20 mouse cellular contexts compared by ENCODE assay signal in genomic region chr4:58314942-58315508, GRCm38 (mm10). TPM values are rescaled to one million over a fixed set of nuclear protein-coding genes. Genes with fewer than 3 reads are reported as not detected.
DNase-seq lines count a peak whose midpoint lies in the region; ATAC-seq and TF ChIP-seq lines count a peak whose summit lies in the region.
"Had no signal": no experiment of that assay in that cellular context is flagged by ENCODE, and none has a peak within 500 bp of the region (broad histone marks: within the 10 kb centered on the region; RNA-seq: fewer than 3 reads in every experiment).

No protein-coding gene starts in this region.

- no peaks in the 10 kb centered on the region for H3K36me3 ChIP-seq in kidney, adult 2 months (ENCODE audit: control insufficient read depth, insufficient read depth, low read length)
- H3K36me3 ChIP-seq in intestine, embryonic 14.5 days (ENCODE audit: control insufficient read depth, insufficient read depth, low read length): no peaks in the 10 kb centered on the region
- no peaks in the 10 kb centered on the region for H3K36me3 ChIP-seq in lung, postnatal 0 days (ENCODE audit: insufficient read depth, low read length)
- H3K36me3 ChIP-seq: embryonic facial prominence, embryonic 12.5 days; neural tube, embryonic 13.5 days had no signal

- DNase-seq in kidney, adult 2 months: peak; percentile 53
- no peak for DNase-seq in kidney, postnatal 25 days
- DNase-seq in NIH3T3 (ENCODE audit: low read depth): peak; percentile 21
- DNase-seq in intestine, embryonic 14.5 days (ENCODE audit: low spot score): no peak
- peak; percentile 10 to 26 for DNase-seq in kidney, postnatal 36 days
- no peak for DNase-seq in lung, postnatal 0 days (ENCODE audit: low spot score)
- DNase-seq in cerebellum, adult 11-12 months: no peak
- DNase-seq: cerebellum, adult 9-11 months; gastrocnemius, postnatal 25 days; heart, postnatal 14 days; layer of hippocampus, adult 9-11 months; liver; midbrain, embryonic 14.5 days; thymus, adult 2 months had no signal

- H3K9me3 ChIP-seq in intestine, embryonic 14.5 days (ENCODE audit: control insufficient read depth, low read length): no peaks in the 10 kb centered on the region
- H3K9me3 ChIP-seq in lung, postnatal 0 days (ENCODE audit: low read length): no peaks in the 10 kb centered on the region
- H3K9me3 ChIP-seq: embryonic facial prominence, embryonic 12.5 days; megakaryocyte, embryonic 14.5 days; neural tube, embryonic 13.5 days had no signal

- no peak overlapping the region for H3K9ac ChIP-seq in intestine, embryonic 14.5 days (ENCODE audit: low read length)
- no peak overlapping the region for H3K9ac ChIP-seq in lung, postnatal 0 days (replicated peaks; ENCODE audit: low read depth)
- H3K9ac ChIP-seq: embryonic facial prominence, embryonic 12.5 days; hindbrain, embryonic 14.5 days; neural tube, embryonic 13.5 days had no signal

- TF ChIP-seq POLR2A in kidney, adult 2 months (IDR thresholded peaks at IDR 0.05; ENCODE audit: low read depth, low read length): no peak

- ATAC-seq in intestine, embryonic 14.5 days (replicated peaks; ENCODE audit: low FRiP score, low TSS enrichment, low read depth): no peak
- no peak for ATAC-seq in lung, postnatal 0 days
- ATAC-seq: forebrain, embryonic 14.5 days had no signal

- H3K27me3 ChIP-seq in kidney, adult 2 months (replicated peaks; ENCODE audit: control insufficient read depth, insufficient read depth, low read length): no peaks in the 10 kb centered on the region
- no peaks in the 10 kb centered on the region for H3K27me3 ChIP-seq in intestine, embryonic 14.5 days (replicated peaks; ENCODE audit: control insufficient read depth, insufficient read depth, low read length)
- H3K27me3 ChIP-seq in lung, postnatal 0 days (replicated peaks; ENCODE audit: insufficient read depth, low read length): no peaks in the 10 kb centered on the region
- H3K27me3 ChIP-seq: CH12.LX; embryonic facial prominence, embryonic 12.5 days; megakaryocyte, embryonic 14.5 days; neural tube, embryonic 13.5 days had no signal

- H3K27ac ChIP-seq in kidney, adult 2 months (ENCODE audit: insufficient read depth, low read depth, low read length): no peak overlapping the region
- H3K27ac ChIP-seq in intestine, embryonic 14.5 days (ENCODE audit: low read depth): peak overlapping the region; percentile 38; the same call in 1 of the 2 replicates
- H3K27ac ChIP-seq in lung, postnatal 0 days (ENCODE audit: low read length): no peak overlapping the region
- H3K27ac ChIP-seq: embryonic facial prominence, embryonic 12.5 days; hindbrain, embryonic 14.5 days; neural tube, embryonic 13.5 days had no signal

- H3K4me2 ChIP-seq in intestine, embryonic 14.5 days (ENCODE audit: low read length): 0 out of 2 replicates have a peak overlapping the region, but pooled peaks have one; percentile 5
- H3K4me2 ChIP-seq in lung, postnatal 0 days (replicated peaks; ENCODE audit: low read depth, low read length): no peak overlapping the region
- H3K4me2 ChIP-seq: embryonic facial prominence, embryonic 12.5 days; hindbrain, embryonic 14.5 days; neural tube, embryonic 13.5 days had no signal

- H3K4me1 ChIP-seq in kidney, adult 2 months (ENCODE audit: control insufficient read depth, insufficient read depth, low read length): peaks cover 8% of the 10 kb centered on the region
- peaks cover 8% of the 10 kb centered on the region; the same call in 1 of the 2 replicates for H3K4me1 ChIP-seq in intestine, embryonic 14.5 days (replicated peaks; ENCODE audit: control insufficient read depth, insufficient read depth, low read length)
- H3K4me1 ChIP-seq in lung, postnatal 0 days (ENCODE audit: insufficient read depth, low read depth, low read length): no peaks in the 10 kb centered on the region
- H3K4me1 ChIP-seq: embryonic facial prominence, embryonic 12.5 days; megakaryocyte, embryonic 14.5 days; neural tube, embryonic 13.5 days had no signal

- TF ChIP-seq CTCF in kidney, adult 2 months (conservative IDR thresholded peaks at IDR 0.05; ENCODE audit: insufficient read depth, insufficient read length, low read depth, low read length): no peak
- TF ChIP-seq CTCF in lung, postnatal 0 days (IDR thresholded peaks at IDR 0.05): no peak

- H3K4me3 ChIP-seq in kidney, adult 2 months (ENCODE audit: insufficient read depth, low read depth, low read length): no peak overlapping the region
- H3K4me3 ChIP-seq in intestine, embryonic 14.5 days (ENCODE audit: low read depth, low read length): no peak overlapping the region
- no peak overlapping the region for H3K4me3 ChIP-seq in lung, postnatal 0 days (ENCODE audit: low read depth, low read length)
- H3K4me3 ChIP-seq: embryonic facial prominence, embryonic 12.5 days; megakaryocyte, embryonic 14.5 days; neural tube, embryonic 13.5 days had no signal

- WGBS in kidney, adult 2 months: 15% methylated on average over 4 of the region's 4 CpGs
- WGBS in intestine, embryonic 14.5 days: 21% methylated on average over 4 of the region's 4 CpGs
- 34% methylated on average over 4 of the region's 4 CpGs for WGBS in lung, postnatal 0 days

- TF ChIP-seq EP300 in lung, postnatal 0 days (IDR thresholded peaks at IDR 0.05): no peak

RNA-seq across cellular contexts. Expression of gene Musk, which starts 29.3 kb away (rescaled TPM):
- 0.26 and 0.38 TPM in 2 replicates for polyA plus RNA-seq in kidney, adult 2 months (2012; rRNA removed)
- polyA plus RNA-seq in intestine, embryonic 14.5 days (2014; fragmentation: Nextera tagmentation; extraction: Ambion mirVana): 0.09 and 0.20 TPM in 2 replicates
- polyA plus RNA-seq in lung, postnatal 0 days (2015; fragmentation: Nextera tagmentation; extraction: Ambion mirVana): not detected in 2 replicates
- polyA plus RNA-seq: forebrain, embryonic 14.5 days; midbrain, embryonic 14.5 days had no signal

Comparison
In these comparisons a context has a peak if more than half of its experiments do, and no peak if none do; other contexts are left out.
1. DNase-seq: peak in kidney, adult 2 months (single experiment), NIH3T3 (single experiment) and kidney, postnatal 36 days (2 of 2); none in kidney, postnatal 25 days (0 of 2), intestine, embryonic 14.5 days (single experiment), lung, postnatal 0 days (single experiment) and cerebellum, adult 11-12 months (single experiment).